14 mouse cellular contexts compared by ENCODE assay signal in genomic region chr12:4383061-4383460, GRCm38 (mm10).
"Had no signal": no experiment of that assay in that cellular context is flagged by ENCODE, and none has a peak within 500 bp of the region (broad histone marks: within the 10 kb centered on the region; RNA-seq: fewer than 3 reads in every experiment).

No protein-coding gene starts in this region.

- H3K4me2 ChIP-seq: liver, embryonic 11.5 days; liver, embryonic 15.5 days; neural tube, embryonic 12.5 days; stomach, embryonic 15.5 days had no signal

- H3K4me3 ChIP-seq: layer of hippocampus, adult 2 months; limb, embryonic 10.5 days; liver, embryonic 15.5 days; neural tube, embryonic 12.5 days; stomach, embryonic 15.5 days had no signal

- DNase-seq: kidney, adult 8-10 months; kidney, postnatal 36 days; lung, adult 2 months; midbrain, embryonic 14.5 days; retina, postnatal 1 day; right cerebral cortex, postnatal 4 days; thymus, adult 2 months; thymus, postnatal 25 days had no signal

- H3K9me3 ChIP-seq: limb, embryonic 10.5 days; liver, embryonic 15.5 days; neural tube, embryonic 12.5 days; stomach, embryonic 15.5 days had no signal

- H3K27ac ChIP-seq: layer of hippocampus, adult 2 months; limb, embryonic 10.5 days; liver, embryonic 15.5 days; neural tube, embryonic 12.5 days; stomach, embryonic 15.5 days had no signal

- H3K27me3 ChIP-seq: liver, embryonic 15.5 days; neural tube, embryonic 12.5 days; stomach, embryonic 15.5 days had no signal

- H3K9ac ChIP-seq: liver, embryonic 15.5 days; neural tube, embryonic 12.5 days; stomach, embryonic 15.5 days had no signal

- H3K36me3 ChIP-seq: limb, embryonic 10.5 days; liver, embryonic 15.5 days; neural tube, embryonic 12.5 days; stomach, embryonic 15.5 days had no signal

- H3K4me1 ChIP-seq: limb, embryonic 10.5 days; liver, embryonic 15.5 days; neural tube, embryonic 12.5 days; stomach, embryonic 15.5 days had no signal
